Mouse (Mus musculus): ENCODE results near the gene Gm973. TPM values are rescaled to one million over a fixed set of nuclear protein-coding genes. Genes with fewer than 3 reads are reported as not detected.

Gene Gm973
- polyA plus RNA-seq, 1 experiment from 2014 or later = 5.5 TPM

- TF ChIP-seq CTCF (IDR thresholded peaks at IDR 0.05) = no peak
- no peak for TF ChIP-seq EP300 (IDR thresholded peaks at IDR 0.05)
- H3K27ac ChIP-seq (ENCODE audit: low read length) = no peak overlapping the region
These were observed 19.1 kb downstream of the Gm973 start for GRCm38 (mm10) chr1:59534976-59535810.

DNA sequence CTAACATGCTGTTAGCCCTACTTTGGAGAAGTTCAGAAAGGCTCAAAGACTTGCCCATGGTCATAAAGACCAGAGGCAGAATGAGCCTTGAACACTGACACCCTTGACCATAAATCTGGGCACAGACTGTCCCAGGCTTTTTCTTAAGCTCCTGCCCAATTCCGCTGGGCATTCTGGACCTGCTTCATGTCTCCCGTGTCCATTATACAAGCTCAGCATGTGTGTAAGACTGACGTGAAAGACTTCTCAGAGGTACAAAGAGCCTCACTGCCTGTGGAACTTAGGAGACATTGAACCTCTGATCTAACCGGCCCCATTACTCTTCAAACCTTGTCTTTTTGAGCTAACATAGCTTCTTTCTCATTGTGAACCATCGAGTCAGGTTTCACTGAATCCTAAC lies 22.3 kb downstream of the Gm973 start:
- H3K27ac ChIP-seq (ENCODE audit: low read length) = no peak overlapping the region
- no peaks in the 10 kb centered on the region for H3K27me3 ChIP-seq (replicated peaks; ENCODE audit: insufficient read depth, low read length)
- TF ChIP-seq EP300 (IDR thresholded peaks at IDR 0.05) (no peak), CTCF (IDR thresholded peaks at IDR 0.05) (no peak)
- no peaks in the 10 kb centered on the region for H3K4me1 ChIP-seq (ENCODE audit: insufficient read depth, low read depth, low read length)
- H3K9ac ChIP-seq (replicated peaks; ENCODE audit: low read depth) = no peak overlapping the region
- 91% methylated on average over 5 of the region's 5 CpGs for WGBS
- DNase-seq (ENCODE audit: low spot score) (no peak), ATAC-seq (no peak)
- H3K36me3 ChIP-seq (ENCODE audit: insufficient read depth, low read length) = no peaks in the 10 kb centered on the region
- H3K4me2 ChIP-seq (replicated peaks; ENCODE audit: low read depth, low read length) = no peak overlapping the region
- H3K4me3 ChIP-seq (ENCODE audit: low read depth, low read length) = no peak overlapping the region
- no peaks in the 10 kb centered on the region for H3K9me3 ChIP-seq (ENCODE audit: low read length)

More at GRCm38 (mm10) chr1:59534976-59535810, 19.1 kb downstream of the Gm973 start:
- Histone ChIP-seq H3K36me3 (ENCODE audit: insufficient read depth, low read length) (no peaks in the 10 kb centered on the region), H3K9me3 (ENCODE audit: low read length) (no peaks in the 10 kb centered on the region), H3K4me3 (ENCODE audit: low read depth, low read length) (no peak overlapping the region), H3K9ac (replicated peaks; ENCODE audit: low read depth) (no peak overlapping the region), H3K4me1 (ENCODE audit: insufficient read depth, low read depth, low read length) (no peaks in the 10 kb centered on the region), H3K27me3 (replicated peaks; ENCODE audit: insufficient read depth, low read length) (no peaks in the 10 kb centered on the region), H3K4me2 (replicated peaks; ENCODE audit: low read depth, low read length) (no peak overlapping the region)
- DNase-seq (ENCODE audit: low spot score) = no peak
- 30% methylated on average over 5 of the region's 5 CpGs for WGBS
- no peak for ATAC-seq

GRCm38 (mm10) chr1:59540537-59541148 lies 24.6 kb downstream of the Gm973 start:
- TF ChIP-seq CTCF (IDR thresholded peaks at IDR 0.05) (no peak), EP300 (IDR thresholded peaks at IDR 0.05) (no peak)
- H3K4me3 ChIP-seq (ENCODE audit: low read depth, low read length) = no peak overlapping the region
- H3K9me3 ChIP-seq (ENCODE audit: low read length) = no peaks in the 10 kb centered on the region
- 87% methylated on average over 19 of the region's 19 CpGs for WGBS
- H3K9ac ChIP-seq (replicated peaks; ENCODE audit: low read depth) = no peak overlapping the region
- ATAC-seq (no peak), DNase-seq (ENCODE audit: low spot score) (no peak)
- H3K4me1 ChIP-seq (ENCODE audit: insufficient read depth, low read depth, low read length) = no peaks in the 10 kb centered on the region
- no peak overlapping the region for H3K27ac ChIP-seq (ENCODE audit: low read length)
- no peak overlapping the region for H3K4me2 ChIP-seq (replicated peaks; ENCODE audit: low read depth, low read length)
- no peaks in the 10 kb centered on the region for H3K36me3 ChIP-seq (ENCODE audit: insufficient read depth, low read length)
- H3K27me3 ChIP-seq (replicated peaks; ENCODE audit: insufficient read depth, low read length) = no peaks in the 10 kb centered on the region

DNA sequence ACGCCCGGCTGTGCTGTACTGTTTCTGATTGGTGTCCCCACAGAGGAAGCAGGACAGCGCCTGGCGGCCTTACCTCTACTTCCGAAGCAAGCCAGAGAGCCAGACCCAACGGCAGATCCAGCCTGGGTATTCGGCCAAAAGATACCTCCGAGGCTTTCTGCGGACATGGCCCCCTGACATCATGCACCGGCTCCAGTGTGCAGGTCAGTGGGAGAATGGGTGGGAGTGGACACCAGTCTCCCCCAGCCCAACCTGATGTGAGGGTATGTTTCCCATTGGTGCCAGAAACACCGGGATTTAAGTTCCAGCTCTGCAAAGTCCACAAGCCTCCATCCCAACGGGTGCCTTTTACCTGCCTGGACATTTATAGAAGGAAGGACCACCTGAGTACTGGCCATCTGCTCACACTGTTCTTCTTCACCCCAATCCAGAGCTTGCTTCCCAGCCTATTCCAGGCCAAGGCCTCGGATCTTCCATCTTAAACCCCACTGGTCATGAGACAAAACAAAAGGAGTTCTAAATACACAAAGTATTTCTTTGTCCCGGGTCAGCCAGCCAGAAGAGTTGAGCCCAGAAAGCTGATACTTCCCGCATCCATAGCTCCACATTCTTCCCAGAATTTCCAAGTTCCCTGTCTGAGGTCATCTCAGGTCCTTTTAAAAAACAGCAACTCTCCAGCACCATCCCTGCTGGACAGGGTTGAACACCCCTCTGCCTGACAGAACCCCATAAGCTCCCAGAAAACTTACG lies 25.4 kb downstream of the Gm973 start:
- Histone ChIP-seq H3K27ac (ENCODE audit: low read length) (no peak overlapping the region), H3K27me3 (replicated peaks; ENCODE audit: insufficient read depth, low read length) (no peaks in the 10 kb centered on the region), H3K4me1 (ENCODE audit: insufficient read depth, low read depth, low read length) (no peaks in the 10 kb centered on the region), H3K4me3 (ENCODE audit: low read depth, low read length) (no peak overlapping the region), H3K4me2 (replicated peaks; ENCODE audit: low read depth, low read length) (no peak overlapping the region), H3K36me3 (ENCODE audit: insufficient read depth, low read length) (no peaks in the 10 kb centered on the region), H3K9ac (replicated peaks; ENCODE audit: low read depth) (no peak overlapping the region), H3K9me3 (ENCODE audit: low read length) (no peaks in the 10 kb centered on the region)
- ATAC-seq = no peak
- DNase-seq (ENCODE audit: low spot score) = no peak
- TF ChIP-seq CTCF (IDR thresholded peaks at IDR 0.05) (no peak), EP300 (IDR thresholded peaks at IDR 0.05) (no peak)
- WGBS = 90% methylated on average over 16 of the region's 16 CpGs

- H3K9ac ChIP-seq (replicated peaks; ENCODE audit: low read depth) = no peak overlapping the region
- H3K27me3 ChIP-seq (replicated peaks; ENCODE audit: insufficient read depth, low read length) = no peaks in the 10 kb centered on the region
- no peak overlapping the region for H3K27ac ChIP-seq (ENCODE audit: low read length)
- H3K4me3 ChIP-seq (ENCODE audit: low read depth, low read length) = no peak overlapping the region
- no peaks in the 10 kb centered on the region for H3K9me3 ChIP-seq (ENCODE audit: low read length)
- H3K36me3 ChIP-seq (ENCODE audit: insufficient read depth, low read length) = no peaks in the 10 kb centered on the region
- whole genome bisulfite sequencing = 41% methylated on average over 6 of the region's 6 CpGs
- H3K4me1 ChIP-seq (ENCODE audit: insufficient read depth, low read depth, low read length) = no peaks in the 10 kb centered on the region
- TF ChIP-seq CTCF (IDR thresholded peaks at IDR 0.05) (no peak), EP300 (IDR thresholded peaks at IDR 0.05) (no peak)
- no peak overlapping the region for H3K4me2 ChIP-seq (replicated peaks; ENCODE audit: low read depth, low read length)
- DNase-seq (ENCODE audit: low spot score) (no peak), ATAC-seq (no peak)
These were observed 26.2 kb downstream of the Gm973 start for GRCm38 (mm10) chr1:59542231-59542630.

- no peaks in the 10 kb centered on the region for H3K9me3 ChIP-seq (ENCODE audit: low read length)
- no peak overlapping the region for H3K9ac ChIP-seq (replicated peaks; ENCODE audit: low read depth)
- TF ChIP-seq CTCF (IDR thresholded peaks at IDR 0.05) (no peak), EP300 (IDR thresholded peaks at IDR 0.05) (no peak)
- no peak overlapping the region for H3K27ac ChIP-seq (ENCODE audit: low read length)
- ATAC-seq (no peak), DNase-seq (ENCODE audit: low spot score) (no peak)
- no peak overlapping the region for H3K4me2 ChIP-seq (replicated peaks; ENCODE audit: low read depth, low read length)
- H3K4me1 ChIP-seq (ENCODE audit: insufficient read depth, low read depth, low read length) = no peaks in the 10 kb centered on the region
- WGBS = 70% methylated on average over 8 of the region's 8 CpGs
- no peaks in the 10 kb centered on the region for H3K27me3 ChIP-seq (replicated peaks; ENCODE audit: insufficient read depth, low read length)
- no peaks in the 10 kb centered on the region for H3K36me3 ChIP-seq (ENCODE audit: insufficient read depth, low read length)
- H3K4me3 ChIP-seq (ENCODE audit: low read depth, low read length) = no peak overlapping the region
These were observed 27.8 kb downstream of the Gm973 start for GRCm38 (mm10) chr1:59543911-59544310.
